Mouse (Mus musculus) hindbrain, postnatal 0 days (tissue): Measurements from ENCODE around the gene Prex1. TPM values are rescaled to one million over a fixed set of nuclear protein-coding genes. Genes with fewer than 3 reads are reported as not detected.

Experiments used
- ATAC-seq: fragments of 200-750 bp; cut with Nextera tagmentation; 2 replicates; pipeline ENCODE4 v1.8.0; 2017; ENCODE audit warnings: mild to moderate bottlenecking, moderate TSS enrichment, moderate library complexity
- DNase-seq: peaks from one replicate; pipeline ENCODE4 v3.0.0-alpha.2; 2015; ENCODE audit warnings: low spot score
- H3K27ac ChIP-seq: fragments of 300-500 bp; sonication (generic); 2 replicates; pipeline ENCODE4 v1.5.1; 2014; ENCODE audit warnings: mild to moderate bottlenecking
- H3K27me3 ChIP-seq: fragments of 300-500 bp; sonication (generic); 2 replicates; pipeline ENCODE4 v1.6.1; 2014; ENCODE audit warnings: low read length, mixed read lengths; ENCODE audit not compliant: insufficient read depth
- H3K36me3 ChIP-seq: fragments of 300-500 bp; sonication (generic); 2 replicates; pipeline ENCODE4 v1.6.1; 2014; ENCODE audit warnings: low read length, mixed read lengths; ENCODE audit not compliant: insufficient read depth
- H3K4me1 ChIP-seq: fragments of 300-500 bp; sonication (generic); 2 replicates; pipeline ENCODE4 v1.6.1; 2014; ENCODE audit warnings: antibody characterized with exemption, low read length, mixed read lengths; ENCODE audit not compliant: insufficient read depth
- H3K4me2 ChIP-seq: fragments of 300-500 bp; sonication (generic); 2 replicates; pipeline ENCODE4 v1.6.1; 2014; ENCODE audit warnings: low read depth, mild to moderate bottlenecking, low read length, moderate library complexity, mixed read lengths
- H3K4me3 ChIP-seq: fragments of 300-500 bp; sonication (generic); 2 replicates; pipeline ENCODE4 v1.5.1; 2014; ENCODE audit warnings: low read length
- H3K9ac ChIP-seq: fragments of 300-500 bp; sonication (generic); replicated peaks from 2 replicates; pipeline ENCODE4 v1.6.1; 2014; ENCODE audit warnings: mild to moderate bottlenecking, low read length, moderate library complexity, mixed read lengths
- H3K9me3 ChIP-seq: fragments of 300-500 bp; sonication (generic); 2 replicates; pipeline ENCODE4 v1.6.1; 2016; ENCODE audit warnings: low read length, mixed read lengths
- CTCF ChIP-seq: IDR thresholded peaks from 2 replicates; pipeline ENCODE4 v1.5.1; 2016; ENCODE audit warnings: antibody characterized with exemption, control low read depth, low read depth
- WGBS: fragments of 180-500 bp; shearing (Covaris S2); extraction: QIAGEN DNeasy Blood & Tissue Kit; methylation state at CpG from one replicate; pipeline ENCODE4 v1.1.7; 2014; 5-methylcytosine and 5-hydroxymethylcytosine counted together
- polyA plus RNA-seq: library from polyadenylated mRNA; unstranded; fragments of >200 nt; fragmentation: Nextera tagmentation; extraction: Ambion mirVana; gene quantifications from 2 replicates; pipeline ENCODE4 v1.2.1, GENCODE M21; 2015
- total RNA-seq: library from RNA; depleted of rRNA; stranded (reverse); fragments of >200 nt; gene quantifications from 2 replicates; pipeline ENCODE4 v1.2.3, GENCODE M21; 2014

Gene Prex1
- total and polyA plus RNA-seq, 2 experiments from 2014 or later, result 24.2 to 63.2 TPM

GRCm38 (mm10) chr2:166652672-166653071 lies 61.0 kb downstream of the Prex1 start:
- H3K4me1 ChIP-seq, result peaks cover 22% of the 10 kb centered on the region
- 64% methylated on average over 4 of the region's 4 CpGs for WGBS
- no peaks in the 10 kb centered on the region for H3K36me3 ChIP-seq
- H3K4me2 ChIP-seq, result no peak overlapping the region
- H3K27me3 ChIP-seq, result no peaks in the 10 kb centered on the region
- ATAC-seq, result no peak
- no peaks in the 10 kb centered on the region for H3K9me3 ChIP-seq
- H3K27ac ChIP-seq, result no peak overlapping the region
- no peak overlapping the region for H3K4me3 ChIP-seq
- no peak overlapping the region for H3K9ac ChIP-seq
- DNase-seq, result no peak
- no peak for TF ChIP-seq CTCF

DNA sequence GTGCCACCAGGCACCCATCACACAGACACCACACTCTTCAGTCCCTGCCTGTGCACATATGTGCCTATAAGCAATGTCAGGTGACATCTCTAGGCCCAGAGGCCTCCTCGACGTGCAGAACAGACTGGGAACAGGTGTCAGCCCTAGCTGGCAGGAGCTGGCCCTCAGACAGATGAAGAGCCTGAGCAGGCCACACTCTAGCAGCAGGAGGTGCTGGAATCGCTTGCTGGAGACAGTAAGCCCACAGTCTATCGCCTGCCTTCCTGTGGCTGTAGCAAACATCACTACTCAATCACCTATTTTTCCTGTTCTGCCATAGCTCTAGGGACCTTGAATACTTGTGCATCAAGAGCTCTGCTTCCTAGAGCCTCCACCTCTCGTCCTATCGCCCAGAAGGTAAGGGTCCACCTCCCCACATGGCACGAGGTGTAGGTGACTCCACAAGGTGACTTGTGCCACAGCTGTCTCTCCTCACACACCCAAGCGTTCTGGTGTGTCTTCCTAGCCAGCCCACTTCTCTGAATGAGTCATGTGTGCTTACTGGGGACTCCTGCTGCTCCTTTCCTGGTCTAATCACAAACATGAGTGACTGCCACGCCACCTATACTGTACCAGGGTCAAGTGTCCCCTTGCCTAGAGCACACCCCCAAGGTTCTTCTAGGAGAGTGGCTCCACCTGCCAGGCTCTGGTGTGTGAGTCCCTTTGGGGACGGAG lies 62.2 kb downstream of the Prex1 start:
- Histone ChIP-seq H3K27ac (peak overlapping the region; percentile 70), H3K4me1 (peaks cover 20% of the 10 kb centered on the region), H3K9me3 (no peaks in the 10 kb centered on the region), H3K27me3 (no peaks in the 10 kb centered on the region), H3K4me2 (no peak overlapping the region), H3K36me3 (no peaks in the 10 kb centered on the region), H3K9ac (no peak overlapping the region), H3K4me3 (no peak overlapping the region)
- 61% methylated on average over 10 of the region's 10 CpGs for WGBS
- ATAC-seq (no peak), DNase-seq (no peak)
- peak; percentile 20; the same call in 1 of the 2 replicates for TF ChIP-seq CTCF

GRCm38 (mm10) chr2:166650414-166650813 lies 63.2 kb downstream of the Prex1 start:
- WGBS, result 24% methylated on average over 9 of the region's 9 CpGs
- ATAC-seq (peak; percentile 74), DNase-seq (peak; percentile 61)
- no peak overlapping the region for H3K4me2 ChIP-seq
- H3K4me1 ChIP-seq, result peaks cover 10% of the 10 kb centered on the region
- peak overlapping the region; percentile 70 for H3K27ac ChIP-seq
- H3K36me3 ChIP-seq, result no peaks in the 10 kb centered on the region
- no peaks in the 10 kb centered on the region for H3K9me3 ChIP-seq
- TF ChIP-seq CTCF, result no peak
- no peaks in the 10 kb centered on the region for H3K27me3 ChIP-seq
- H3K9ac ChIP-seq, result no peak overlapping the region
- H3K4me3 ChIP-seq, result no peak overlapping the region

DNA sequence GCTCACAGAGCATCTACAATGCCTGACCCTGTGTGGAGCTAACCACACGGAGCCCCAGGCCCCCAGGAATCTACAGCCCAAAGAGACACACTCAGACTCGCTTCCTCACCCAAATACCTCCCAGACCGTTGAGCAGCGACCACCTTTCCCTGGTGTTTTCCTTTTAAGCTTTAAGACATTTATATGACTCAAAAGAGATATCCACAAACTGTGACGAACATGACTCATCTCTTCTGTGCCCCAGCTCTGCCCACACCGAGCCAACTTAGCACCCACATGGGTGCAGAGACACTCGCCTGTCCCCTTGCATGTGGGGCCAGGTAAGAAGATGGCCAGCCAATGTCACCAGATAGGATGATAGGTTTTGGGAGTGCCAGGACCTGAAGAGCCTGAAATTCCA lies 66.4 kb downstream of the Prex1 start:
- Histone ChIP-seq H3K36me3 (no peaks in the 10 kb centered on the region; the same call in 1 of the 2 replicates), H3K27me3 (no peaks in the 10 kb centered on the region), H3K9me3 (no peaks in the 10 kb centered on the region), H3K4me3 (no peak overlapping the region), H3K9ac (no peak overlapping the region), H3K4me2 (no peak overlapping the region), H3K4me1 (peaks cover 8% of the 10 kb centered on the region), H3K27ac (peak overlapping the region; percentile 48; the same call in 1 of the 2 replicates)
- no peak for DNase-seq
- TF ChIP-seq CTCF, result no peak
- ATAC-seq, result no peak
- WGBS, result 72% methylated on average over 7 of the region's 7 CpGs

DNA sequence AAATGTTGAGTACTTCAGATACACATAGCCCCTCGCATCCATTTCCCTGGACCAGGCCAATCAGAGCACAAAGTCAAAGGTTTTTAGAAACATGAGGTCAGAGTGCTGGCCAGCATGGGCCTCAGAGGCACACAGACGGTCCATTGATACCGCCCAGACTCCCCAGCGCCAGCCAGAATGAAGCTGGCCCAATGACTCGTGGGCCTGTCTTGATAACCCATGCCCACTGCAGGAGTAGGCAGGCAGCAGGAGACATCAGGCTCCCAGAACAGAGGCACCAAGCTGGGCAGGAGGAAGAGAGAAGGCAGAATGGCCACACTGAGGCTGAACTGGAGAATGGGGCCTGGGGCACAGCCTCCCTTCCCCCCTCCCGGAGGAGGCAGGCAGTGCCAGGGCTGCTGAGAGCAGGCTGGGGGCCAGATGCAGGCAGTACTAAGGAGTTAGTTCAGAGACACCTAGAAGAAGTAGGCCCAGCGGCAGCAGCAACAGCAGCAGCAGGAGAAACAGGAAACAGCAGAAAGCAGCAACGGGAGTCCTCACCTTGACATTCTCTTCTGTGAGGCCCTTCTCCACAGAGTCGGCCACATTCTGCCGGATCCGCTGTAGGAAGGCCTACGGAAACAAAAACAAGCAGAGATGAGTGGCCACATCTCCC lies 67.1 kb downstream of the Prex1 start:
- peak; percentile 34; the same call in 1 of the 2 replicates for ATAC-seq
- Histone ChIP-seq H3K9me3 (no peaks in the 10 kb centered on the region), H3K27me3 (no peaks in the 10 kb centered on the region), H3K9ac (no peak overlapping the region), H3K4me3 (no peak overlapping the region), H3K4me2 (no peak overlapping the region), H3K36me3 (no peaks in the 10 kb centered on the region; the same call in 1 of the 2 replicates), H3K27ac (peak overlapping the region; percentile 48), H3K4me1 (peaks cover 6% of the 10 kb centered on the region)
- TF ChIP-seq CTCF, result no peak
- no peak for DNase-seq
- WGBS, result 65% methylated on average over 12 of the region's 12 CpGs

DNA sequence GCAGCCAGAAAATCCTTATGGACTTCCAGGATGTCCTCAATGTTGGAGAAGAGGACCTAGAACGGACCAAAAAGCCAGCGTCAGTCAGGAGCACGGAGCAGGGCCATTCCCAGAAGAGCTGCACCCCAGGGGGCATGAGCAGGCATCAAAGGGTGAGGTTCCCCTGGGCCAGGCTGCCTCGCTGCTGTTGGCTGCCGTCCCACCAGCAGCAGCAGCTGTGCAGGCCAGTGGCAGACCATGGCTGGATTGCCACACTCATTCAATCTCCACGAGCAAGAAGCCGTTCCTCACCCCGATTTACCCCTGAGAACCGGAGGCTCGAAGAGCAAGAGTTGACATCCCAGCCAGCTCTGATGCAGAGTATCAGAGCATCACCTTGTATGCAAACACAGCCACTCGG lies 68.8 kb downstream of the Prex1 start:
- ATAC-seq, result no peak
- Histone ChIP-seq H3K27ac (no peak overlapping the region), H3K36me3 (no peaks in the 10 kb centered on the region; the same call in 1 of the 2 replicates), H3K4me2 (no peak overlapping the region), H3K9me3 (no peaks in the 10 kb centered on the region), H3K27me3 (no peaks in the 10 kb centered on the region), H3K4me1 (peaks cover 3% of the 10 kb centered on the region; the same call in 1 of the 2 replicates), H3K4me3 (no peak overlapping the region), H3K9ac (no peak overlapping the region)
- no peak for DNase-seq
- no peak for TF ChIP-seq CTCF
- 65% methylated on average over 11 of the region's 11 CpGs for WGBS

DNA sequence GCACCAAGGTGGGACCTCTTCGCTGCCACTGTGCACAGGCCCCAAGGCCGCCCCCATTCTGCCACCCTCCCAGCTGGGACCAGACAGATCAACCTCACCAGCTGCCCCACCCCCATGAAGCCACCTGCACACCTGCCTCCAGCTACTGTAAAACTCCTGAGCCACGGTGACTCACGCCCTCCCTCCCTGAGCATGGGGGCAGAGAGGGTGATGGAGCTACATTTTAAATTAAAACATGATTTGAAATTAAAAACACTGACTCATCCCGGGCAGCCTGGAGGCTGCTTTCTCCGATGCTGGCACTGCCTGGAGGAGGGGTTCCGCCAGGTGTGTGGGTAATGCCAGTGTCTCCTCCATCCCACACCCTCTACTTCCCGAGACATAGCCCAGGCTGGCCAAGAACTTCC lies 71.0 kb downstream of the Prex1 start:
- Histone ChIP-seq H3K4me3 (no peak overlapping the region), H3K9me3 (no peaks in the 10 kb centered on the region), H3K4me1 (peaks cover 3% of the 10 kb centered on the region; the same call in 1 of the 2 replicates), H3K4me2 (no peak overlapping the region), H3K27ac (no peak overlapping the region), H3K36me3 (no peaks in the 10 kb centered on the region; the same call in 1 of the 2 replicates), H3K9ac (no peak overlapping the region), H3K27me3 (no peaks in the 10 kb centered on the region)
- ATAC-seq (peak; percentile 27; the same call in 1 of the 2 replicates), DNase-seq (no peak)
- 94% methylated on average over 8 of the region's 8 CpGs for WGBS
- TF ChIP-seq CTCF, result no peak
